Mouse (Mus musculus): Measurements from ENCODE around the gene Vti1b.
A peak's percentile ranks its signal among the peaks of the same experiment; 100 is the strongest.
"Not testable (repeated sequence)": the region's sequence is repeated elsewhere in the genome, so short reads cannot be mapped to it uniquely, and the experiment has no call there.

Vti1b gene

DNA sequence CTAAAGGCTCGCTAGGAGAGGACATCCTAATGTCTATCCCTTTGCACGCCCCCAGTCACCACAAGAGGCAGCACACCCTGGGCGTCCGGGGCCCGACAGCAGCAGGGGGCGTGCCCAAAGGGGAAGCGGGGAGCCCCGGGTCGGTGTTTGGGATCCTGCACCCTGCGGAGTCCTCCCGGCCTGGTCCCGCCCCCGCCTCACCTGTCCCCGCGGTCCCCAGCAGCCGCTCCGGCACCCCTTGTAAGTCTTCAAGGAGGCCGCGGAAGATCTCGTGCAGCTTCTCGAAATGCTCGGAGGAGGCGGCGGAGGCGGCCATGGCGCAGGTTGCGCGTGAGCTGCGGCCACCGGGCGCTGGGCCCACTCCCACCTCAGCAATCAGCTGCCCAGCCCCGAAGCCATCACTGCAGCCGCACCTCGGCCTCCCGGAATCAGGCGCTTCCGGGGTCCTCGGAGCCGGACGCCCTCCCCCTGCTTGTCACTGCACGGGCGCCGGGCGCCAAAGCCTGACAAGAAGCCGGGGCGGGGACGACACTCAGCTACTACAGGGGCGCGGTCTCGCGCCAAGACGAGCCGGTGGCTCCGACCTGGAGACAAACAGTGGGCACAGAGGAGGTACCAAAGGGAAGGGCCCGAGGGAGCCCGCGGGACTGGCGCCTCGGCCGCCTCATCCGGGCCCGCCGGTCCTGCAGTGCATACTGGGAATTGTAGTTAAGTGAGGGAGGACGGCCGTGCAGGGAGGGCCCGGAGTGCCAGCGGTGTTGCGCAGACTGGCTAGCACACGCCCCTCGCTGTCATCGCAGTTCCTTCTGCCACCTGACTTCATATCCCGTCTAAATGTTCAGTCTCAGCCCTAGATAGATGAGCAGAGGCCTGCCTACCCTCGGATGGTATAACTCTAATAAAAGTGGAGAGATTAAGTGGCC lies at the start of gene Vti1b:
Gene Vti1b, minus strand, starts transcription at position 649 of the 923 bp plus-strand sequence.
- peak; percentile 78 for DNase-seq (ENCODE audit: low read depth, low spot score)

DNA sequence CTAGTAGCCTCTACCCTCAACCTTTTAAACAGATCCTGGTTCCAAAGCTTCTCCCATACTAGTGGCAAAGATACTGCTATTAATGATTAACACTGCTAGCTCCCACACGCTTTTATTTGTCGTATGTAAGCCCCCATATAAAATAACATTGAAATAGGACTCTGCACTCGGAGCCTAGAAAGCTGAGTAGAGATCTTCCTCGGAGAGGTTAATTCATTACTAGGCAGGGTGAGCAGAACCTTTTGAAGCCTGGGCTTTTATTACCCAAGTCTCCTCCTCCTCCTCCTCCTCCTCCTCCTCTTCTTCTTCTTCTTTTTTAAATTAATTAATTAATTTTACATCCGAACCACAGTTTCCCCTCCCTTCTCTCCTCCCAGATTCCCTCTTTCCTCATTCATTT lies 45.0 kb upstream of the Vti1b start:
- no peak for DNase-seq (ENCODE audit: low read depth, low spot score)

DNA sequence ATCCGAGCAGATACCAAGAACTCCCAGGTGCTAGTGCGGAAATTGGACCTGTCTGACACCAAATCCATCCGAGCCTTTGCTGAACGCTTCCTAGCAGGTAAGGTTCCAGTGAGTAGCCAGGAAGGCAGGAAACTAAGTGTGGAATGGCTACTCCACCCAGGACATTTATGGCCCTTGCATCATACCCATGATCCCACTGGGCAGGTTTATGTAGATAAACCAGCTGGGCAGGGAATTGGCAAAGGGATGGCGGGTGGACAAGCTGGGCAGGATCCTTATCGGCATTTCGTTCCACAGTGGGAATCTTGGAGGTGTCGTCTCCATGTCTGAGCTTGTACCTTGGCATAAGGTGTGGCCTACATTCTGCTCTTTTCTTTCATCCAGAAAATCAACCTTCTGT lies 39.0 kb upstream of the Vti1b start:
- no peak for DNase-seq (ENCODE audit: low read depth, low spot score)

DNA sequence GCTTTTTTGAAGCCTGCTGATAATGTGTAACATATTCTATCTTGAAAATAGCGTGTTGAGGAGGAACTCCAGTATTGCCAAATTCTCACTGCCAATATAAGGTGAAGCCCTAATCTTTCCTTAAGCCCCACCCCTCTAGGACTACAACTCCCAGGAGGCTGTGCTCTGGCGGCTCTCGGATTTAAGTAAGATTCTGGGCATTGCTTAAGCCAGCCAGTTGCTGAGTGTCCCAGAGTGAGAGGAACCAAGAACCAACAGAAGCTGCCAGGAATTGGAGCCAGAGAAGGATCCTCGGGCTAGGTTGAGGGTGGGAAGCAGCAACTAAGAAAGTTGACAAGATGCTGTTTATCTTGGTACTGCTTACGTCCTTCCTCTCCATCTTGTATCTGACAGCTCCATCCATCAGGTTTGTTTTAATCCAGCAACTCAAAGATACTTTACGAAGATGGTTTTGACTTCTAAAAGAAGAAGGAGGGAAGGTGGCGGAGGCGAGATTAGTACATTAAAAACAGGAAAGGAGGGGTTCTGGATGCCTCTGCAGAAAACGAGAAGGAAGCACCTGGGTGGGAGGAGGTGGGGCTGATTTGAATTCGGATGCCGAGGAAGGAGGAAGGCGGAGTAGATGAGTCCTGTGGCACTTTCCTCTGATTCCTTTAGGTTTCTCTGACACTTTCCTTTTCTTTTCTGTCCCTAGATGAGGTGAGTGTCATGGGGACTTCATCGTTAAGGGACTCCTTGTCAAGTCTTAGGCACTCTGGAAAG lies 36.4 kb upstream of the Vti1b start, which contains the start of gene Rdh12:
Gene Rdh12, plus strand, starts transcription at position 212 of the 762 bp plus-strand sequence.
- peak; percentile 79 for DNase-seq (ENCODE audit: low read depth, low spot score)

DNA sequence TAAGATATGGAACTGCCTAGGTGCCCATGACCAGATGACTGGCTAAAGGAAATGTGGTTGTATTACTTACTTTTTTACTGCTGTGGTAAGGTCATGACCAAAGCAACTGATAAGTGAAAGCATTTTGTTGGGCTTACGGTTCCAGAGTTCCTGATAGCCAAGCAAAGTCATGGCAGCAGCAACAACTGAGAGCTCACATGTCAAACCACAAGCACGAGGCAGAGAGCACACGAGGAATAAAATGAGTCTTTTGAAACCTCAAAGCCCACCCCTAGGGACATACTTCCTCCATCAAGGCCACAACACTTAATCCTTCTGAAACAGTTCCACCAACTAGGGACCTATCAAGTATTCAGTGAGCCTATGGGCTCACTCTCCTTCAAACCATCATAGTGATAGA lies 29.4 kb upstream of the Vti1b start:
- no peak for DNase-seq (ENCODE audit: low read depth, low spot score)

DNA sequence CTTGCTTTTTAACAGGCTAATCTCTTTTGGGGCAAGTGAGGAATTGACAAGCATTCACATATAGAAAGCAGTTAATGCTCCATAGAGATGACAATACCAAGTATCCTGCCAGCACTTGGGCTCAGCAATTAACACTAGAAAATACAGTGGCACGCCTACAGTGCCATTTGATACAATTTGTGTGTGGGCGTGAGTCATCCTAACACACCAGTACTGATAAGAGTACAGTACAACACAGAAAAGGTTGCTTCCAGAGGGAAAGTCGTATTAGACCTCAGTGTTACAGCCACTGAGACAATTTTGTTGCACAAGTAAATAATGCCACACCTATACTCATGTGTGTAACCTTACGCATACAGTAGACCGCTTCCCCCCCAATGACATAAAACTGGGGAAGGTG lies 24.6 kb upstream of the Vti1b start:
- DNase-seq (ENCODE audit: low read depth, low spot score): no peak

DNA sequence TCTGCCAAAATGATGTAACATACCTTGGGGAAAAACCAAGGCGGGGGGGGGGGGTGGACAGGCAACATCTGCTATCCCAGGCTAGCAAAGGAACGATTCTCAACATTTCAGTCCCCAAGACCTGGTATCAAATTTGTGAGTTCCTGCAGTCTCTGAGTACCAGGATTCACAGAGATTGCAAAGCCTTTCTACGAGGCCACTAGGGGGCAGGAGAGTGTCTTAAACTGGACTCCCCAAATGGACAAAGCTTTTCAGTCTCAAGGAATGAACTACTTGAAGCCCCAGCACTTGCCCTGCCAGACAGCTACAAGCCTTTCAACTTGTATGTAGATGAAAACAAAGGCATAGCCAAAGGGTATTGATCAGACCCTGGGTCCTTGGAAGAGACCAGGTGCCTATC lies 21.0 kb upstream of the Vti1b start:
- DNase-seq (ENCODE audit: low read depth, low spot score): no peak

DNA sequence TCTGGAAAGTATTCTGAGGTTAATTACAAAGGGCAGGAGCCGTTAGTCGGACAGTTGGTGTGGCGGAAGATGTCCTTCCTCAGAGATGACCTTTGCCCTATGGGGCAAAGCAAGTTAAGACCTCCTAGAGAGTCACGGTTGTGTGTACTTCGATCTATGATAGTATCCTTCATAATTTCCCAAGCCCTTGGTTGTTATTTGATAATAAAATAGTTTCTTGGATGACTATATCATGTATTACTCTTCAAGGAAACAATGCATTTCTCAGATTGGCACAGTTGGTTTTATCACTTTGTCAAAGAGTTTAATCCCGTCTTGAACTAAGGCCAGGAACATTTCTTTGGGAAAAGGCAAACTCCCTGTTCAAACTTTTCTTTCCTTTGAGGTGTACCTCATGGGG lies 19.7 kb upstream of the Vti1b start, which contains the start of gene Rdh11:
Gene Rdh11, minus strand, starts transcription at position 101 of the 400 bp plus-strand sequence.
- no peak for DNase-seq (ENCODE audit: low read depth, low spot score)

DNA sequence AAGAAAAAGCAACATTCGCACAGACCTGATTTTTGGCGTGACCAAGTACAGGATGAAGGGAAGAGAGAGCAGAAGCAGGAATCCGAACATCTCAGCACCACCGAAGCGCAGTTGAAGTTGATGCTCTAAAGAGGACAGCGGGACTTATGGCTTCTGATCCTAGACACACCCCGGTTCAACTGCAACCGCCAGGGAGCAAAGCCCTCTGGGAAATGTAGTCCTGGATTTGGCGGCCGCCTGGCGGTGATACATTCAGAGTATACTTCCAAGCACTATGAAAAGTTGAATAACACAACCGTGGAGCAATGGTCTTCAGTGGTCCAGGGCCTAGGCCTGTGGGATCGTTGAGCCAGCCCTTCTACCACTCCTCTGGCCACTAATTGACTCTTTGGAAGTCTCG lies 19.2 kb upstream of the Vti1b start:
- DNase-seq (ENCODE audit: low read depth, low spot score): no peak

DNA sequence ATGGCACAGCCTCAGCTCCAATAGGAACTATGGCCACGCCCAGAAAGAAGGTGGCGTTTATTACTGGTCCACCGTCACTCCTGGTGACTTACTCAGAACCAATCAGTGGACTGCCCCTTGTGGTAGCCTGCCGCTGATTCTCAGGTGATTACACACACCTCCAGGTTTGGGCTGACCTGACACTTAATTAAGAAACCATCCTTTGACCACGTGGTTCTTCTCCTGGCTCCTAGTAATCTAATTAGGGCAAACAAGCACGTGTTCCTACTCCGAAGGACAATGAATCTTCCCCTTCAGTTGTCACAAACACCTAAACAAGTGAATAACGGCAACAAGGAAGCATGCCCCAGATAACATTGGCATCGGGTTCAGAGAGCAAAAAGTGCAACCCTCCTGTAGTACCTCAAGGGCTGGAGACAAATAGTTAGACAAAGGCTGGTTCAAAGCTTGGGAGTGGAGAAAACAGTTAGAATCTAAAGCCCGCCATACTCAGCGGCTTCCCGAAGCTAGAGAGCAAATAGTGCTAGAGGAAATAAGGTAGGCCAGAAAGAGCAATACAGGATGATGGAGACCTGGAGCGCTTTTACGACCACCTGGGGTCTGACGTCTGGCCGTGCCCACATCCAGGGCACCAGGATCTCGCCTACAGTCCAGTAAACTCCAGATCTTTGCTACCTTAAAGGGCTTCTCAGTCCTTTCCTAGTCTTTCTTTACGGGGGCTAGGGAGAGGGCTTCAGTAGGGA lies 18.6 kb upstream of the Vti1b start:
- no peak for DNase-seq (ENCODE audit: low read depth, low spot score)

DNA sequence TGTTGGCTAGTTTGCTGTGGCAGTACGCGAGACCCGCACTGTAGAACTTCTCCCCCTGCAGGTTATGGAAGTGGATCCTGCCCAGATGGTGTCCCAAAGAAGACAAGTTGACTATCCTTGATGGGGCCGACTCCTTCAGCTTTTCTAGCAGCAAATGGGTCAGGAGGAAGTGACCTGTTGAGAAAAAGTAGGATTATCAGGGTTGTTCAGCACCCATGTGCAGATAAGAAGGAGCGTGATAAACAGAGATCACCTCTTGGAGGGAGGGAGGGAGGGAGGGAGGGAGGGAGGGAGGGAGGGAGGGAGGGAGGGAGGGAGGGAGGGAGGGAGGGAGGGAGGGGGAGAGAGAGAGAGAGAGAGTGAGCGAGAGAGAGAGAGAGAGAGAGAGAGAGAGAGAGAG lies 12.7 kb upstream of the Vti1b start:
- DNase-seq (ENCODE audit: low read depth, low spot score): not testable (repeated sequence)

DNA sequence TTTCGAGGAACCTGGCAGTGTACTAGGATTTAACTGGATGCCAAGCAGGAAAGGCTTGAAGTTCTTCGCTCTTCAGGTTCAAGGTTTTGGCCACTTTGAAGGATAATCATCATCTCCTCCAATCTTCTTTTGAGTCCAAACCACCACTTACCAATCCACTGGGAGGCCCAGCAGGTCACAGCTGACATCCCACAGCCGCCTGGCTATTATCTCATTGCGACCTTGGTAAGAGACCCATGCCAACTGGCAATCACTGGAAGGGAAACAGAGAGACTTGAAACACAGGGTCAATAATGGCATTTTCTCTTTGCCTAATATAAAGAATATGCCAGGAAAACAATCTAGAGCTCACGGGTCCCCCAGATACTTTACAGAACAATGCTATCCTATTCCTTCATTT lies 3.5 kb upstream of the Vti1b start:
- no peak for DNase-seq (ENCODE audit: low read depth, low spot score)

DNA sequence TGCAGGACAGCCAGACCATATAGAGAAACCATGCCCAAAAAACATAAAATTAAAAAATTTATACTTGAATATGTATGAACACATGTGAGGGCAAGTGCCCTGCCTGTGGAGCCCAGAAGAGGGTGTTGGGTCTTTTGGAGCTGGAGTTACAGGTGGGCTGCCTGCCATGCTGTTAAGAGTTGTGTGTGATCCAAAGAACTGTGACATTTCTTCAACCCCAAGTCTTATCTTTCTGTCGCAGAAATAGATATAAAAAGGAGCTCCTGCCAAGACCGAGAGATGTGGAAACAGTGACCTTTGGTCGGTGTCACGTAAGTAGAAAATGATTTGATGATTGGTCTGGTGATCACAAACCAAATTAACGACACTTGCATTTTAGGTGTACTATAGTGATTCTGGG lies 1.3 kb upstream of the Vti1b start:
- DNase-seq (ENCODE audit: low read depth, low spot score): no peak

DNA sequence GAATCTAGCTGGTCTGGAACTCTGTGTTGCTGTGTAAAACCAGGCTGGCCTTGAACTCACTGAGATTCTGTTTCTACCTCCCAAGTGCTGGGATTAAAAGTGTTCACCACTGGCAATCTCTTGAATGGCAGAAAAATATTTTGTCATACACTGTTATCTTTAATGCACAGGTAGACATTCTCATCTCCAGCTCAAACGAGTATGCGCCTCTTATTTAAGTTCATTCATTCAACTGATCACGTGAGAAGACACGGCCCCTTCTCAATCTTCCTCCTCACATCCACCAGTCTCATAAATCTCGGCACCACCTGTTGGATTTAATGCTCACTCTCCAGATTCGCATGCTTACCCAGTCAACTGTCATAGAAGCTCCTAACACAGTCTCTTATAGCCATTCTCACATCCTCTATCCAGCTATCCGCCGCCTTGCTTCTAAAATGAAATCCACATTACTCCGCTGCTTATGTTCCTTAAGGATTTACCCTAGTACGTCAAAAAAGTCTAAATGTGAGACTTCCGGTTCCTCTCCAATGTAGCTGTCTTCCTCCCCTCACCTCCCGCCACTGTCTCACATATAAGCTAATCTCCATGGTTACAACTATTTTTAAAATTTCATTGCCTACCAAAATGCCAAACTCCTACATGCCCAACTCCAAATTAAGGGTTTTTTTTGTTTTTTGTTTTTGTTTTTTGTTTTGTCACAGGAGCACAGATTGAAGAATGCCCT lies 1.0 kb downstream of the Vti1b start:
- DNase-seq (ENCODE audit: low read depth, low spot score): no peak

DNA sequence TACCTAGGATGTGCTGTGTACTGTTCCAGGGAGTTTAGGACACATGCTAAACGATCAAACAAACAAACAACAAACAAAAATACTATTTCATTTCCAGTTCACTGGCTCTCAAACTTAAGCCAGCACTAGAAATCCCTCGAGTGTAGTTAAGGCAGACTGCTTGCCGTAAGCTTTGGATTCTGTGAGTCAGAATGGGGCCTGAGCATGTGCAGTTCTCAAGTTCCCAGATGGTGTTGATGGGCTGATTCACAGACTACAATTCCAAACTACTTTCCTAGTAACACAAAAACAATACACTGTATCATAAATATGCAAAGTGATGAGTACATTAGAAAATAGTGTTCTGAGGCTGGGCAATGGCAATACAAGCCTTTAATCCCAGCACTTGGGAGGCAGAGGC lies 2.0 kb downstream of the Vti1b start:
- no peak for DNase-seq (ENCODE audit: low read depth, low spot score)

DNA sequence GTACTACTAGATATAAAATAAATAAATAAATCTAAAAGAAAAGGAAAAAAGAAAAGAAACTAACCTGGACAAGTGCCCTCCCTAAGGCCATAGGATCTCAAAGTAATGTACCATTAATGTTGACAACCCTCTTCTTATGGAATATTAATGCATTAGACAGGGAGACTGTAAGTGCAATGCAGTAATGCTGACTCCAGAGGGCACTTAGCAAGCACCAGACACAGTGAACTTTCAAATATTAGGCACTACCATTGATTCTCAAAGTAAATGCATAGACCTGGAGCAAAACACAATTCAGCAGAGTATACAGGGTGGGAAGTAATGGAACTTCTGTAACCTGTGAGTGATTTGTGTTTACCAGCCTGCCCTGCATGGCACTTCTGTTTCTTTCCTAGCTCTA lies 3.3 kb downstream of the Vti1b start:
- DNase-seq (ENCODE audit: low read depth, low spot score): no peak

DNA sequence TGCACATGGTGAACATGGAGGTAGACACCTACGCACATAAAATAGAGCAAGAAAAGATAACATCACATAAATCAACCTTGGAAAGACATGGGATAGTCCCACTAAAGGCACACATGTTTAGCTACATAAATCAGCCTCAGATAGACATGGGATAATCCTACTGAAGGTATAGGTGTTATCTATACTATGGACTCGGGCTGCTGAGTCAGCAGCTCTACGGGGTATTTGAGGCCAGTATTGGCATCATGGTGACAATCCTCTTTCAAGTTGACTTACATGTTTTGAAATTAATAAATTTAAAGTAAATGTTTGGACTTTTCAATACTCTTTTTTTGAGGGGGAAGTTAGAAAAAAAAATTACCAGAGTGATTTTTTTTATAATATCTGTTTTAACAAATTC lies 9.6 kb downstream of the Vti1b start:
- no peak for DNase-seq (ENCODE audit: low read depth, low spot score)

DNA sequence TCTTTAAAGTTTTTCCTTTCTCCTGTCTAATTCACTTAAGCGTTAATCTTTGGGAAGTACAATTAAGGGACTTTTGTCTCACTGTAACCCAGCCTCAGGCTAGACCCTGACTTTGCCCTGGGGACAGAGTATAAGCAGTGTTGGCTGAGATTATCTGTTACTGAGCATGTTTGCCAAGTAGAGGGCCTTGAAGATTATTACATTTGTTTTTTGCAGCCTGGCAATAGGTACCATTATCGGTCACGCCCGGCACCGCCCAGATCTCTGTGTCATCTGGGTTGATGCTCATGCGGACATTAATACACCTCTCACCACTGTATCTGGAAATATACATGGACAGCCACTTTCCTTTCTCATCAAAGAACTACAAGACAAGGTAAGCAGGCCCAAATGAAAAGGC lies 22.8 kb downstream of the Vti1b start:
- no peak for DNase-seq (ENCODE audit: low read depth, low spot score)

DNA sequence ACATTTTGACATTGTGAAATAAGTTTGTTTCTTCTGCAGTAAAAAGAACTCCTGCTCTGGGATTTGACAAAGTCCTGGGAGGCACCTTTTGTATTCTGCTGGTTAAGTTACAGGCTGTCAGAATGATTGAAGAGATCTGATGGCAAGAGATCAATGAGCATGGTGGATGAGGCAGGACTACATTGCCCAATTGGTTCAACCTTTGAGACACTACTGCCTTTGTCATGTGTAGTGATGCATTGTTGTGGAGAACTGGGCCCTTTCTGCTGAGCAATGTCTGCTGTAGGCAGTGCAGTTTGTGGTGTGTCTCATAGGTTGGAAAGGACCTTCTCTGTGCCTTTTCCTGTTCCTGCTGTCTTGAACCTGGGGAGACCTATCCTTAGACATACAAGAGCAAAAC lies 31.1 kb downstream of the Vti1b start:
- no peak for DNase-seq (ENCODE audit: low read depth, low spot score)

DNA sequence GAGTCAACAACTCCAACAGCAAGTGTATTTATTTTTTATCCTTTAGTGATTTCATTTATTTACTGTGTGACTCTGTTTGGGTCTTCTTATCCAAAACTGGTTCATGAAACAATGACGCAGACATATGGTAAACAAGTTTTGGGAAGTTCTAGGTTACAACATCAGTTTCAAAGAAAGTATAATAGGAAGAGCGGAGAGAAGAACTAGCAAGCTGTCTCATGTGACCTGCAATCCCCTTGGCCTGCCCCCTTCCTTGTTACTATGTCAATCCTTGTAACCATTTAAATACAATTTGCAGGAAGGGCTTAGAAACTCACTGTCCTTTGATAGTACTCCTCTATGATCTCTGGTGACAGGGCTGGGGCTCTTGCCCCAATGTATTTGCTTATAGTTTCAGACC lies 31.7 kb downstream of the Vti1b start:
- DNase-seq (ENCODE audit: low read depth, low spot score): no peak

DNA sequence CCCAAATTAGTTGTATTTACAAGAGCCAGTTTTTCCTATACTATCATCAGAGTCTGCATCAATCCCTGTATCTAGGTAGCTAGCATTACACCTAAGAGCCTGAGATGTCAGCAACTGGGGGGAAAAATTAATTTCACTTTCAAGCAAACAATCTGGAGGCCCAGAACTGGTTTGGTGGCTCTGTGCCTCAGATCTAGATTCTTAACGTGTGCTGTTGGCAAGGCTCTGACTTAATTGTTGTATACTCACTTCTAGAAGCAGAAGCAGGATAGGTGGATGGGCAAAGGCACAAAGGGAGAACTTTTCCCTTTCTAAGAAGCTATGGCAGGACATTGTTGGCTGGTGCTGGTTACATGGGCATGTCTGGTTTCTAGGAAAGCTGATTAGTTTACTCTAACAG lies 33.0 kb downstream of the Vti1b start:
- no peak for DNase-seq (ENCODE audit: low read depth, low spot score)
